Mouse (Mus musculus) left cerebral cortex, adult 2 months (tissue): ENCODE results near the gene Mstn. TPM values are rescaled to one million over a fixed set of nuclear protein-coding genes. Genes with fewer than 3 reads are reported as not detected.
A peak's percentile ranks its signal among the peaks of the same experiment; 100 is the strongest.

Experiments used
- DNase-seq, 2 experiments: peaks; one replicate each; pipeline ENCODE4 v3.0.0; 2021 to 2022; ENCODE audit warnings: low spot score in 2 of 2, mixed read lengths in 1 of 2; ENCODE audit errors: extremely low spot score in 1 of 2
- H3K27ac ChIP-seq: fragments of 200-600 bp; 2 replicates; pipeline ENCODE4 v1.8.1; 2022
- H3K4me3 ChIP-seq: fragments of 200-600 bp; 2 replicates; pipeline ENCODE4 v1.8.1; 2022
- CTCF ChIP-seq: fragments of 200-600 bp; IDR thresholded peaks from 2 replicates; pipeline ENCODE4 v1.8.1; 2022; ENCODE audit warnings: antibody characterized with exemption, mild to moderate bottlenecking, moderate library complexity
- intact Hi-C: fragments of 180-260 bp; cut with DNase I; formaldehyde crosslinking; loops from one replicate; pipeline ENCODE4 v1.15.1; 2025
- long read RNA-seq, 2 experiments: library from polyadenylated mRNA; stranded (forward); transcript quantifications; one replicate each; pipeline ENCODE4 v2.0.0; 2021; ENCODE audit warnings: borderline mapping rate in 2 of 2
- total RNA-seq, 2 experiments: library from RNA; stranded (reverse); gene quantifications; 2 replicates each; pipeline ENCODE4 v1.2.3; 2021

Gene Mstn
- total RNA-seq, result under 1 TPM; 0.33 to 0.50 TPM
- long read RNA-seq, experiment 1, partial matches to known transcripts, result 0 of 1 reads
- long read RNA-seq, experiment 1, other reads (novel, unspliced or antisense), result 0 of 1 reads
- long read RNA-seq, experiment 2, result 0 reads

GRCm38 (mm10) chr1:53061340-53061739, at the start of gene Mstn:
Gene Mstn, plus strand, starts transcription at chr1:53061640.
- H3K4me3 ChIP-seq, result peak within 1 kb of the TSS; percentile 32; the same call in 1 of the 2 replicates
- intact Hi-C loops, result no loop called here
- no peak for DNase-seq
- no peak within 1 kb of the TSS for H3K27ac ChIP-seq
- TF ChIP-seq CTCF, result no peak

GRCm38 (mm10) chr1:53014716-53015115, 46.7 kb upstream of the Mstn start:
- Histone ChIP-seq H3K27ac (peak overlapping the region; percentile 53), H3K4me3 (no peak overlapping the region)
- DNase-seq, result no peak
- intact Hi-C loops, result no loop called here
- no peak for TF ChIP-seq CTCF

GRCm38 (mm10) chr1:53015606-53016005, 45.8 kb upstream of the Mstn start:
- Histone ChIP-seq H3K27ac (peak overlapping the region; percentile 53; the same call in 1 of the 2 replicates), H3K4me3 (no peak overlapping the region)
- no peak for TF ChIP-seq CTCF
- no peak for DNase-seq
- intact Hi-C loops, result no loop called here

GRCm38 (mm10) chr1:53018746-53019505, 42.5 kb upstream of the Mstn start:
- TF ChIP-seq CTCF, result no peak
- Histone ChIP-seq H3K27ac (no peak overlapping the region), H3K4me3 (no peak overlapping the region)
- no peak for DNase-seq
- intact Hi-C loops, result no loop called here

GRCm38 (mm10) chr1:53020079-53020478, 41.4 kb upstream of the Mstn start, which contains the start of gene 1700019D03Rik:
Gene 1700019D03Rik, minus strand, starts transcription at chr1:53020179.
- no peak for DNase-seq
- intact Hi-C loops, result no loop called here
- Histone ChIP-seq H3K27ac (no peak within 1 kb of the TSS), H3K4me3 (no peak within 1 kb of the TSS)
- TF ChIP-seq CTCF, result no peak

- DNase-seq, result no peak
- Histone ChIP-seq H3K4me3 (no peak overlapping the region), H3K27ac (no peak overlapping the region)
- peak; percentile 62 for TF ChIP-seq CTCF
- intact Hi-C loops, result loop anchor here (2.0 to 10.0 kb wide), 5 partner anchors 76 to 730 kb away; no protein-coding TSS in a partner anchor
These were observed 28.9 kb upstream of the Mstn start for GRCm38 (mm10) chr1:53032550-53032949.

GRCm38 (mm10) chr1:53037443-53037871, 24.0 kb upstream of the Mstn start:
- H3K27ac ChIP-seq, result no peak overlapping the region
- TF ChIP-seq CTCF, result no peak
- intact Hi-C loops, result loop anchor here (10.0 kb wide), 1 partner anchor 183 kb away; no protein-coding TSS in a partner anchor
- DNase-seq, result no peak
- no peak overlapping the region for H3K4me3 ChIP-seq

- no peak for TF ChIP-seq CTCF
- Histone ChIP-seq H3K4me3 (no peak overlapping the region), H3K27ac (no peak overlapping the region)
- intact Hi-C loops, result no loop called here
- DNase-seq, result no peak
These were observed 11.5 kb upstream of the Mstn start for GRCm38 (mm10) chr1:53049763-53050427.

GRCm38 (mm10) chr1:53053087-53054022, 8.1 kb upstream of the Mstn start:
- Histone ChIP-seq H3K27ac (no peak overlapping the region), H3K4me3 (no peak overlapping the region)
- intact Hi-C loops, result loop anchor here (1.0 to 2.0 kb wide), 2 partner anchors 219 to 299 kb away; partner anchors contain the start of genes Asdurf, Asnsd1 and Gm28551
- TF ChIP-seq CTCF, result peak; percentile 77
- DNase-seq, result peak; percentile 55 to 70

- DNase-seq, result no peak
- no peak overlapping the region for H3K4me3 ChIP-seq
- intact Hi-C loops, result no loop called here
- no peak for TF ChIP-seq CTCF
- H3K27ac ChIP-seq, result no peak overlapping the region
These were observed 2.3 kb upstream of the Mstn start for GRCm38 (mm10) chr1:53059106-53059505.

- no peak for DNase-seq
- H3K27ac ChIP-seq, result no peak overlapping the region
- intact Hi-C loops, result no loop called here
- no peak for TF ChIP-seq CTCF
- no peak overlapping the region for H3K4me3 ChIP-seq
These were observed 941 bp upstream of the Mstn start for GRCm38 (mm10) chr1:53060499-53060898.
